Mouse (Mus musculus) megakaryocyte, embryonic 14.5 days (primary cell): ENCODE data around the gene Upf2.

Source experiments
- FLI1 ChIP-seq: IDR thresholded peaks from 2 replicates; pipeline ENCODE4 v1.6.1; 2012; ENCODE audit warnings: low read length, inconsistent platforms, mixed read lengths
- GATA1 ChIP-seq: IDR thresholded peaks from 3 replicates; pipeline ENCODE4 v1.6.1; 2012; ENCODE audit warnings: mixed read lengths, low read length, inconsistent platforms, borderline replicate concordance

DNA sequence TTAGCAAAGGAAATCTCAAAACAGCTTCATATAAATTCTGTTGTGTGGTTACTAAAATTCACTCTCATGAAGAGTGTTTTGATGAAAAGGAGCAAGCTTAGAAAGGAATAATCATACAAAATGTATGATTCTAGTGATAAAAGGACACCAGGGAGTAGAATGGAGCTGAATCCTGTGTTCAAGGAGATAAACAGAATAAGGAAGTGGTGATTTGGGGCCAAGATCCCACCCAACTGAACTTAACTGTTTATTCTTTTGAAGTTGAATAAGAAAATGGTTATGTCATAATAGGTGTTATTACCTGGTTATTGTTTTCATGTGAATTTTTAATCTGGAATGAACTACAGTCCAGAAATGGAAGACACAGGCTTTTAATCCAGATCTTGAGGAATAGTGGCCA lies 69.3 kb downstream of the Upf2 start:
- TF ChIP-seq GATA1 (no peak), FLI1 (no peak)
